Mouse (Mus musculus): ENCODE data around the gene Add3. TPM values are rescaled to one million over a fixed set of nuclear protein-coding genes. Genes with fewer than 3 reads are reported as not detected.

Gene Add3
- polyA plus RNA-seq, 1 experiment = 95.8 TPM

- no peak for DNase-seq (ENCODE audit: low spot score)
Observed at GRCm38 (mm10) chr19:53166367-53166766, 26.1 kb downstream of the Add3 start.

GRCm38 (mm10) chr19:53168576-53168975 is 28.3 kb downstream of the Add3 start:
- no peak for DNase-seq (ENCODE audit: low spot score)

- no peak for DNase-seq (ENCODE audit: low spot score)
Observed at GRCm38 (mm10) chr19:53170651-53171050, 30.4 kb downstream of the Add3 start.

DNA sequence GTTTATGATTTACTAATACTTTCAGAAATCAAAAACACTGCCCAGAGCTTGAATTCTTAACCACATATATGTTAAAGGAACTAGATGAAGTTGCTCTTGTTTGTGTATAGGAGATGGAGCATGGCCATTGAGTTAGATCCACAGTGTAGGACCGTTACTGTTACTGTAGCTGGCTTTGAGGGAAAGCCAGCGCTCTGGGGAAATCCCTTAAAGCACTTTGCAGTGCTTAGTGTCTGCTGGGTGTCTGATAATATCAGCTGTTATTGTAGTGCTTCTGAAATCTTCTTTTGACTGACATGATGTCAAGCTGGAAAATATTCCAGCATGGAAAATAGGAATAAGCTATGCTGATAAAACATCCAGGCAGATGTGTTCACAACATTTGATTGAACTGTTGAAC is 33.8 kb downstream of the Add3 start:
- no peak for DNase-seq (ENCODE audit: low spot score)

DNA sequence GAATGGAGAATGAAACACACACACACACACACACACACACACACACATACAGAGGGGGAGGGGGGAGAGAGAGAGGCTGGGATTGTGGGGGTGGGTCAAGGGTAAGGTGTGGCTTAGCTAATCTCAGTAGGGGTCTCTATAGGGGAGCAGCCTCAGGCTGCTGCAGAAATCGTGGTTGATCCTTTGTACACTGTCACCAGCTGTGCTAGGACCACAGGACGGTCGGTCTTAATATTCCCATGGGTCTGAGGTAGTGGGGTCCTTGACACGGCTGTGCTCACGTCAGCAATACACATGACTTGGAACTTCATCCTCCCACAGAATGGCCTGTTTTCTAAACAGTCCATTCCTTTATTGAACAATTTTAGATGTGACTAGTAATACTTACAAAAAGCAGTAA is 35.3 kb downstream of the Add3 start:
- no peak for DNase-seq (ENCODE audit: low spot score)

DNA sequence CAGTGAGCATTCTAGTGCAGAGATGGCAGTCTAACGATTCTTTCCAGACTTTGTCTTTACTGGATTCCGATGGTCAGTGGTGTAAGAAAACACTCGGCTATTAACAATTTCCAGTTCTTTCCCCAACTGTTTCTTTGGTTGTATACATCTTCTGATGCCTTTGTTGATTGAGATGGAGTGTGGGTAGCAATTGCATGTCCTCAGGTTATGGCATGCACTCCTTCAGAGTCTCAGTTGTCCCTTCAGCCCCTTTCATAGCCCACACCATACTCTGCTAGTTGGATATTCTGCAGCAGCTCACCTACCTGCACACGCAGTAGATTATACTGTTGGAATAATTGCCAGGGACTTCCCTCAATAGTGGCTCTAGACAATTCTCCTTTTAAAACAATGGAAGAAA is 36.3 kb downstream of the Add3 start:
- DNase-seq (ENCODE audit: low spot score) = no peak

DNA sequence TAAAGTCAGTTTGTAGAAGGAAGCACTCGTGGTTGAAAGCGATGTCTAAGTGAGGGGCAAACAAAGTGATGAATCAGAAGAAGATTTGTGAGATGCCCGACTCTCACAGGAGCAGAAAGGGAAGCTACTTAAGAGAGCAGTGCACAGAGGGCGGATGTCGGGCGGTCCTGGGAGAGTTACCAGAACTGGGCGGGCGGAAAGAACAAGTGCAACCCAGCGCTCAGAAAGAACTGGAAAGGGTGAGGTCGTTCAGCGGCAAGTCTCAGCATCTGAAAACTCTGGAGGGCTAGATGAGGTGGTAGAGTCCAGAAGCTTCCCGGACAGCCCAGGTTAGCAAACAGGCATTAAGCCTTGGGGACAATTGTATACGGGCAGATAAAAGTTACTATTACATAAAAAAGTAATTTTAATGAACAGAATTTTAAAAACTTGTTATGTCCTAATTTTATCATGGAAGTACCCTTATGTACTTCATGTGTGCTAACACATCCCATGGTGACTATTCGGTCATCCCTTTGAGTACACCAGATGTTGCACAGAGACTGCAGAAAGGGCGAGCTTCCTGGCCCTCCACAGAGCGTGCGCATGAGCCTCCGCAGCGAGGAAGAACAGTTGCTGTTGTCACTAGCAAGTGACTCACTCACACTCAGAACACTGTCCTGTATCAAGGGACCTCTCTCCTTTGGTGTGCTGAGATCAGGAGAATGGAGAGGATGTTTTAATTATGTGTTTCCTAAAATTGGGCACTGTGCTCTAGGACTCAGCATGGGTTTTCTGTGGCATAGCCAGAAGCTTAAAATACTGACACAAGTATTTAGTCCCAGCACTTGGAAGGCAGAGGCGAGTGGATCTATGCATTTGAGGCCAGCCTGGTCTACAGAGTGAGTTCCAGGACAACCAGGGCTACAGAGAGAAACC is 38.6 kb downstream of the Add3 start:
- DNase-seq (ENCODE audit: low spot score) = no peak

DNA sequence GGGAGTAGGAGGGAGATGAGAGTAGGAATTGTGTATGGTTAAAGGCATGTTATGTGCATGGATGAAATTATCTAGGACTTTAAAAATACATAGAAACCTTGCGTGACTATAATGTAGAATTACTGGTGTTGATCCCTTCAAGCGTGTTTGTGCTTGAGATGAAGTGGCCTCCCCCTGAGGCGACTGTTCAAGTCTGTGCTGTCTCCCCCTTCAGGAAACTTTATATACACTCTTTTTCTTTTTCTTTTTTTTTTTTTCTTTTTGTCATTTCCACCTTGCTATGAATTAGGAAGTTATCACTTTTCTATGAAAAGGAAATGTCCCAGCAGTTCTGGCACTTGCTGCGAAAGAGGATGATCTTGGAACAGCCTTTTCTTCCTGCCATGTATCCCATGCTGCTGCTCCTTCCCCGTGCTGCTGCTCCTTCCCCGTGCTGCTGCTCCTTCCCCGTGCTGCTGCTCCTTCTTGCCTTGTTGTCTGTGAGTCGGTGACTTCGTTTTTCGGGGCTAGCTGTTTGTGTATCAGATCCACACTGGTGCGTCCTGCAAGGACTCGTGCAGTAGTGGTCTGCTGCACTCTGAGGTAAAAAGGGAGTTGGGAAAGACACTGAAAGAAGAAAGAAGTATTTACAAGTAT is 40.0 kb downstream of the Add3 start:
- no peak for DNase-seq (ENCODE audit: low spot score)

DNA sequence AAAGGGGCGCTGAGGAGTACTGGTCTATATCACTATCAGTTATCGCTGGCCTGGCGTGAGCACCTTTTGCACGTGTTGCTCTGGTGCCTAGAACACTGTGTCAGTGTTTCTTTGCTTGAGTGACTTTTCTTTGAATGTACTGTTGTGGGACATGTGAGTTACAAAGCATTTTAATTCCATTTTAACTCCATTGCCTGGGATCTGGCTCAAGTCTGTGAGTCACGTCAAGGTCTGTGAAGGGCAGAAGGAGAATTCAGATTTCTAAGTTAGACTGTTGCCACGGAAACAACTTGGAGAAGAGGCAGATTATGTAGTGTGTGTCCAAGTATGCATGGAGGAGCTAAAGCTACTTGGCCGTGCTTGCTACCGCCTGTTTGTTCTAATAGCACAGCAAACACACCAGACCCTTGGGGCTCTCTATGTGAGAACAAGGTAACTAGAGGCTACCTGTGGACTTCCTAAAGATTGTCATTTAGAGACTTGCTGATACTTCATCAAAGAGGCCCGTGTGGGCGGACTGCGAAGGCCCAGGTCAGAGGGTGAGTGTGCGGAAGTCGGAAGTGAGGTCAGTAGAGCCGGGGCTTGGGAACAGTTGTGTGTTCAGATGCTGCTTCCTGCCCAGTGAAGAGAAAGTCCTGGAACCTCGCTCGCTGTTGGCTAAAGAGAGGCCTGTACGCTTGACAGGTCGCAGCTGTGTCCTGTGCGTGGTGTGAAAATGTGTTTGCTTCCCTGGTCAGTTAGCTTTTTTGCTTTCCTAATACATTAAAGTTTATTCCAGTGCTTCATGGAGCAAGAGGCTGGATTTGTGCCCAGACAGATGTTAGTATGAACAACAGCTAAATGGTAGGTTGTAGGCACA is 41.0 kb downstream of the Add3 start:
- no peak for DNase-seq (ENCODE audit: low spot score)

- no peak for DNase-seq (ENCODE audit: low spot score)
Observed at GRCm38 (mm10) chr19:53183620-53184019, 43.4 kb downstream of the Add3 start.

GRCm38 (mm10) chr19:53184216-53184615 is 44.0 kb downstream of the Add3 start:
- DNase-seq (ENCODE audit: low spot score) = no peak

DNA sequence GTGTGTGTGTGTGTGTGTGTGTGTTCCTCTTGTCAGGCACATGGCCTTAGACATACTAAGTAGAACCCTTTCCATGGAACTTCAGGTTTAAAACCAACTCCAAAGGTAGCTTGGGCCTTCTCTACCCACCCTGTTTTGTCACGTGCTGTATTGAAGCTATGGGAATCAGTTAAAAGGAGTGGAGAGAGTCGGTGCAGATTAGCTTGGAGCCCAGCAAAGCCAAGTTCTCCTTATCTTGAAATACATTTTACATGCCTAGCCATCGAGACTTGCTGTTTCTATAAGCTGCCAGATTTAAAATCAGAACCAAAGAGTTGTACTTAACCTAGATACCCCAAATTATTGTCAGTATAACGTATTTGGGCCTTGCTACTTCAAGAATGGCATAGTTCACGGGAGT is 44.7 kb downstream of the Add3 start:
- DNase-seq (ENCODE audit: low spot score) = no peak

- no peak for DNase-seq (ENCODE audit: low spot score)
Observed at GRCm38 (mm10) chr19:53185486-53186134, 45.4 kb downstream of the Add3 start.

DNA sequence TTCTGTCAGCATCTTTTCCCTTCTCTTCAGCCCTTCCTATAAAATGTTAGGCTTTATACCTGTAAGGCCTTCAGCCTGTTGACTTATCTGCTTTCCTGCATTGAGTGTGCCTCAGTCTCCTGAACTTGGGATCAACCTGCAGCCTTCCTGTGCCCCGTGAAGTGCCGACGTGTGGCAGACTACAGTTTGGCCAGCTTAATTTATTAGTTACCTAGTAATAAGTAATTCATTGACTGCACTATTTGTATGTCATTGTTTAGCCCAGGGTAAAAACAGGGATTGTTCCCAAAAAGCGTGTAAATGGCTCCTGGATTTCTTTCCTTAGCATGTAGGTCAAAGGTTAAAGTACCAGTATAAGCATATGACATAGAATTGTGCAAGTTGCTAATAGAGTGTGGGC is 46.2 kb downstream of the Add3 start:
- DNase-seq (ENCODE audit: low spot score) = no peak

GRCm38 (mm10) chr19:53187533-53187932 is 47.3 kb downstream of the Add3 start:
- DNase-seq (ENCODE audit: low spot score) = no peak

- DNase-seq (ENCODE audit: low spot score) = no peak
Observed at GRCm38 (mm10) chr19:53188186-53188585, 47.9 kb downstream of the Add3 start.

GRCm38 (mm10) chr19:53188724-53189220 is 48.5 kb downstream of the Add3 start:
- no peak for DNase-seq (ENCODE audit: low spot score)

GRCm38 (mm10) chr19:53189736-53190135 is 49.5 kb downstream of the Add3 start:
- no peak for DNase-seq (ENCODE audit: low spot score)

DNA sequence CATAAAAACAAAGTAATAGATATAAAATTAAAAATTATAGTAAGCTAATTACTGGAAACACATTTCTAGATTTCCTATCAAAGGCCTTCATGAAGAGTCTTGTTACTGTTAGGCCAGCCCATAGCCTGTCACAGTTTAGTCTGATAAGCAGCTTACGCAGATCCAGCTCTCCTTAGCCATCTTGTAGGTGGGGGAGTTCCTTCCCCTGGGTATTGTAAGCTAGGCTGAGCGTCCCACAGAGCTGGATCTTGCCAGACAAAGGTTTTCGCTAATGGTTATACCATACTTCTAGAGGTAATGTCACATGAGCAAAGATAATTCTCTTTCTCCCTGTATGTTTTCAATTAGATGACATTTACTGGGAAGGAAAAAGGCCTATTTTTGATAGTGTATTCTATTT is 50.0 kb downstream of the Add3 start:
- no peak for DNase-seq (ENCODE audit: low spot score)

DNA sequence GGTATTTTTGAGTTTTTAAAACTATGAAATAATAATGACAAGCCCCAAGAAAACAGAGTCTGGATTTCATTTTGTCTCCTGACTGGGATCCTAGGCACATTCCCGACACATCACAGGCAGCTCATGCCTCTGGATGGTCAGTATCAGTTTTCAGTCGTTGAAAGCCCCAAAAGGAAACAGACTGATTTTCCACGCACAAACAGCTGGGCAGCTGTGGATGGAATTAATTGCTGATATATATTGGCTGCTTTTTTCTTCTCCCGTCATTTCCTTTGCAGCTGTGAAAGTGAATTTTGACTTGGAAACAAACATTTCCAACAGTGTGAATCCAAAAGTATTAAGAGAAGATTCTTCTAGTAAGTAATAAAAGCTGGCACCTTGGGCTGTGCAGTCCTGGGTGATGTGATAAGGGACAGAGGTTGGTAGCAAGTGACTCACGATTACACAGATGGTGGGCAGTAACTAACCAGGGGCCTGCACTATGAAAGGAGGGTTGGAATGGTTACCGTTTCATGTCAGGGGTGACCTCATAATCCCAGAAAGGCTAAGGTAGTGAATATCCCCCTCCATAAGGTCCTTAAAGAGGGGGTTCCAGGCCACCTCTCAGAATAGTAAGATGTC is 51.7 kb downstream of the Add3 start:
- no peak for DNase-seq (ENCODE audit: low spot score)

DNA sequence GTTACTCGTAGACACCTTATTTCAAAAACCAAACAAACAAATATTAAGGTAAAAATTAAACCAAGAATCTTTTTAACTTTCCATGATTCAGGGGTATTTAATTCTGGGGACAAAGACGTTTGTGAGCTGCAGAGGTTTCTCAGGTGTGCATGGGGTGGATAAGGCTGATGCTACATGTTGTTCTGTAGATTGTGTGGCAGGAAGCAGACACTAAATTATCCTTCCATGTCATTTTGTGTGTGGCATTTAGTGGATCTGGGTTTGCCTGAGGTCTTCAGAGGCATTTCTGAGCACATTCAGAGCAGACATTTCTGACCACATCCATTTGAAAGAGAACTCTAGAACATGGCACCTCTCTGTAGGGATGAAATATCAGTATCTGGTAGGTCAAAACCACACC is 52.9 kb downstream of the Add3 start:
- no peak for DNase-seq (ENCODE audit: low spot score)
